Mouse (Mus musculus): Measurements from ENCODE around the gene Trak1.

DNA sequence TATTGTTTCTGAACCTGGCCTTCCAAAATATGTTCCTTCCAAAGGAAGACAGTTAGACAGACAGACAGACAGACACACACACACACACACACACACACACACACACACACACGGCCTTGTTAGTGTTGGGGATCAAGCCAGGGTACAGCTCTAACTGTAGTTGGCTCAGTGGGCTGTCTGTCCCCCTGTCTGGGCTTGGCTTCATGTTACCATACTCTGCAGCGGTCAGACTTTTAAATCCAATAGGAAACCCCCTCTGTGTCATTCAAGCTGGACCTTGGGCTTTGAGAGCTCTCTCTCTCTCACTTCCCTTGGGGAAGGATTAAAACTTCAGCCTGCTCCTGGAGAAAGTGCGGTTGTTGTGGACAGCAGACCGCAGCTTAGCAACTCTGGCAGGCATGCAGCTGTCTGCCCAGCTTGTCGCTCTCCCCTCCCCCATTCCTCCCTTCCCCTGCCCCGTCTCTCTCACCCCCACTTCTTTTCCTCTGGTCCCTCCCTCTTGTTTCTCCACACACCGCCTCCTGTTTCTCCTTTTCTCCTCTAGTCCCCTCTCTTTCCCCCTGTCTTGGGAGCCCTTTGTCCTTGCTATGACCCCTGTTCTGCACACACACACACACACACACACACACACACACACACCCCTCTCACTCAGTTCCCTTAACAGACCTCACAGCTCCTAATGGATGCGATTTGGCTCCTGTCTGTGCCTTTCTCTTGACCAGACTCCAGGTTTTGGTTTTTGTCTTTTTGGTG is 34.8 kb downstream of the Trak1 start:
- TF ChIP-seq CTCF (IDR thresholded peaks at IDR 0.05; ENCODE audit: low read depth) (no peak), EP300 (IDR thresholded peaks at IDR 0.05; ENCODE audit: low read depth) (no peak)

All from liver, postnatal 0 days (tissue).